ENCODE assay signal across 11 mouse cellular contexts in genomic region chr15:36901350-36901749, GRCm38 (mm10).
DNase-seq lines count a peak whose midpoint lies in the region; ATAC-seq and TF ChIP-seq lines count a peak whose summit lies in the region.
"Had no signal": no experiment of that assay in that cellular context is flagged by ENCODE, and none has a peak within 500 bp of the region (broad histone marks: within the 10 kb centered on the region; RNA-seq: fewer than 3 reads in every experiment).

No protein-coding gene starts in this region.

- DNase-seq in kidney, adult 18-20 months, result no peak
- DNase-seq in heart, adult 2 months, result no peak
- DNase-seq in adrenal gland, adult (ENCODE audit: inconsistent age in 2 of 2, low spot score in 1 of 2), result no peak
- DNase-seq: cerebellum, adult 11 months had no signal

- no peak overlapping the region for H3K4me2 ChIP-seq in kidney, embryonic 14.5 days (replicated peaks; ENCODE audit: low read depth, low read length)
- peak overlapping the region; percentile 10 for H3K4me2 ChIP-seq in forebrain, embryonic 12.5 days
- H3K4me2 ChIP-seq in intestine, embryonic 16.5 days (ENCODE audit: low read depth, low read length), result 0 out of 2 replicates have a peak overlapping the region, but pooled peaks have one; percentile 3
- H3K4me2 ChIP-seq in neural tube, embryonic 13.5 days, result peak overlapping the region; percentile 21
- H3K4me2 ChIP-seq: liver, embryonic 11.5 days had no signal

- no peak overlapping the region for H3K4me3 ChIP-seq in kidney, embryonic 14.5 days (ENCODE audit: low read length)
- H3K4me3 ChIP-seq in forebrain, embryonic 12.5 days (replicated peaks), result no peak overlapping the region
- H3K4me3 ChIP-seq in intestine, embryonic 16.5 days (ENCODE audit: low read length), result no peak overlapping the region
- H3K4me3 ChIP-seq in neural tube, embryonic 13.5 days, result no peak overlapping the region
- no peak overlapping the region for H3K4me3 ChIP-seq in heart, adult 2 months
- H3K4me3 ChIP-seq: myocyte had no signal

- no peaks in the 10 kb centered on the region for H3K9me3 ChIP-seq in kidney, embryonic 14.5 days (ENCODE audit: control insufficient read depth, low read length)
- H3K9me3 ChIP-seq in forebrain, embryonic 12.5 days, result no peaks in the 10 kb centered on the region
- no peaks in the 10 kb centered on the region for H3K9me3 ChIP-seq in intestine, embryonic 16.5 days (ENCODE audit: control insufficient read depth, low read length)
- H3K9me3 ChIP-seq in neural tube, embryonic 13.5 days, result no peaks in the 10 kb centered on the region

- peaks cover 13% of the 10 kb centered on the region; the same call in 1 of the 2 replicates for H3K4me1 ChIP-seq in kidney, embryonic 14.5 days (ENCODE audit: control insufficient read depth, insufficient read depth, low read length)
- H3K4me1 ChIP-seq in forebrain, embryonic 12.5 days, result peaks cover 23% of the 10 kb centered on the region
- H3K4me1 ChIP-seq in intestine, embryonic 16.5 days (ENCODE audit: control insufficient read depth, insufficient read depth, low read length), result peaks cover 41% of the 10 kb centered on the region
- H3K4me1 ChIP-seq in neural tube, embryonic 13.5 days (replicated peaks), result peaks cover 27% of the 10 kb centered on the region
- no peaks in the 10 kb centered on the region for H3K4me1 ChIP-seq in heart, adult 2 months (ENCODE audit: control insufficient read depth, insufficient read depth, low read length)

- no peak for TF ChIP-seq CTCF in heart, adult 2 months (IDR thresholded peaks at IDR 0.05)

- no peak for TF ChIP-seq POLR2A in heart, adult 2 months (IDR thresholded peaks at IDR 0.05; ENCODE audit: insufficient read depth, low read depth, low read length)

- no peaks in the 10 kb centered on the region for H3K27me3 ChIP-seq in kidney, embryonic 14.5 days (ENCODE audit: control insufficient read depth, insufficient read depth, low read length)
- no peaks in the 10 kb centered on the region for H3K27me3 ChIP-seq in forebrain, embryonic 12.5 days
- no peaks in the 10 kb centered on the region for H3K27me3 ChIP-seq in intestine, embryonic 16.5 days (replicated peaks; ENCODE audit: control insufficient read depth, insufficient read depth, low read length)
- H3K27me3 ChIP-seq in neural tube, embryonic 13.5 days, result no peaks in the 10 kb centered on the region
- no peaks in the 10 kb centered on the region for H3K27me3 ChIP-seq in heart, adult 2 months (ENCODE audit: control insufficient read depth, insufficient read depth, low read length)

- no peak overlapping the region for H3K27ac ChIP-seq in kidney, embryonic 14.5 days (ENCODE audit: low read depth, low read length)
- no peak overlapping the region for H3K27ac ChIP-seq in forebrain, embryonic 12.5 days
- peak overlapping the region; percentile 96 for H3K27ac ChIP-seq in intestine, embryonic 16.5 days (ENCODE audit: low read length)
- H3K27ac ChIP-seq in neural tube, embryonic 13.5 days (replicated peaks), result no peak overlapping the region; the same call in 1 of the 2 replicates
- no peak overlapping the region for H3K27ac ChIP-seq in heart, adult 2 months

- WGBS in kidney, embryonic 14.5 days, result 58% methylated on average over 5 of the region's 5 CpGs
- WGBS in forebrain, embryonic 12.5 days, result 66% methylated on average over 5 of the region's 5 CpGs
- 48% methylated on average over 5 of the region's 5 CpGs for WGBS in intestine, embryonic 16.5 days
- 68% methylated on average over 5 of the region's 5 CpGs for WGBS in neural tube, embryonic 13.5 days
- 73% methylated on average over 5 of the region's 5 CpGs for WGBS in heart, adult 2 months

- no peaks in the 10 kb centered on the region for H3K36me3 ChIP-seq in kidney, embryonic 14.5 days (ENCODE audit: control insufficient read depth, insufficient read depth, low read length)
- H3K36me3 ChIP-seq in forebrain, embryonic 12.5 days (replicated peaks), result no peaks in the 10 kb centered on the region
- H3K36me3 ChIP-seq in intestine, embryonic 16.5 days (ENCODE audit: control insufficient read depth, insufficient read depth, low read length), result no peaks in the 10 kb centered on the region
- H3K36me3 ChIP-seq in neural tube, embryonic 13.5 days, result no peaks in the 10 kb centered on the region
- H3K36me3 ChIP-seq in heart, adult 2 months (ENCODE audit: control insufficient read depth, insufficient read depth, low read length), result no peaks in the 10 kb centered on the region

- H3K79me2 ChIP-seq in heart, adult 2 months (replicated peaks; ENCODE audit: control insufficient read depth, insufficient read depth, low read length), result no peaks in the 10 kb centered on the region

- H3K9ac ChIP-seq in kidney, embryonic 14.5 days (ENCODE audit: low read depth, low read length), result no peak overlapping the region
- no peak overlapping the region for H3K9ac ChIP-seq in forebrain, embryonic 12.5 days
- H3K9ac ChIP-seq in intestine, embryonic 16.5 days (ENCODE audit: low read depth, low read length), result 0 out of 2 replicates have a peak overlapping the region, but pooled peaks have one; percentile 11
- peak overlapping the region; percentile 48 for H3K9ac ChIP-seq in neural tube, embryonic 13.5 days
- H3K9ac ChIP-seq in heart, adult 2 months (ENCODE audit: low read depth, low read length), result no peak overlapping the region

- TF ChIP-seq EP300 in heart, adult 2 months (IDR thresholded peaks at IDR 0.05; ENCODE audit: insufficient read depth, low read depth, low read length), result no peak

- intact Hi-C loops in heart, adult 2 months (cut with DNase I), result no loop called here

- peak; percentile 50 for ATAC-seq in kidney, embryonic 14.5 days (ENCODE audit: low FRiP score, low TSS enrichment)
- ATAC-seq in forebrain, embryonic 12.5 days (ENCODE audit: low FRiP score), result peak; percentile 40
- no peak for ATAC-seq in intestine, embryonic 16.5 days
- ATAC-seq in neural tube, embryonic 13.5 days (ENCODE audit: low read depth), result peak; percentile 60
- no peak for ATAC-seq in granulocyte monocyte progenitor cell, adult 5-6 weeks (replicated peaks; ENCODE audit: poor library complexity, severe bottlenecking)

Comparison
In these comparisons a context has a peak if more than half of its experiments do, and no peak if none do; other contexts are left out.
1. ATAC-seq: peak in kidney, embryonic 14.5 days (single experiment), forebrain, embryonic 12.5 days (single experiment) and neural tube, embryonic 13.5 days (single experiment); none in intestine, embryonic 16.5 days (single experiment) and granulocyte monocyte progenitor cell, adult 5-6 weeks (single experiment).
2. H3K9ac ChIP-seq: peak in intestine, embryonic 16.5 days (single experiment) and neural tube, embryonic 13.5 days (single experiment); none in kidney, embryonic 14.5 days (single experiment), forebrain, embryonic 12.5 days (single experiment) and heart, adult 2 months (single experiment).